ENCODE assay signal across 13 mouse cellular contexts in genomic region chr6:108401412-108401955, GRCm38 (mm10).
A peak's percentile ranks its signal among the peaks of the same experiment; 100 is the strongest.
DNase-seq lines count a peak whose midpoint lies in the region; ATAC-seq and TF ChIP-seq lines count a peak whose summit lies in the region.
"Had no signal": no experiment of that assay in that cellular context is flagged by ENCODE, and none has a peak within 500 bp of the region (broad histone marks: within the 10 kb centered on the region; RNA-seq: fewer than 3 reads in every experiment).

No protein-coding gene starts in this region.

- no peak overlapping the region for H3K4me3 ChIP-seq in heart, adult 2 months
- H3K4me3 ChIP-seq in lung, embryonic 14.5 days (ENCODE audit: low read depth, low read length): no peak overlapping the region
- H3K4me3 ChIP-seq in lung, adult 2 months (replicated peaks; ENCODE audit: extremely low read depth, low read depth, low read length): no peak overlapping the region
- H3K4me3 ChIP-seq in stomach, postnatal 0 days (ENCODE audit: low read depth, low read length): no peak overlapping the region
- H3K4me3 ChIP-seq: midbrain, embryonic 10.5 days; neural tube, embryonic 13.5 days had no signal

- WGBS in heart, adult 2 months: 83% methylated on average over 10 of the region's 10 CpGs
- 86% methylated on average over 10 of the region's 10 CpGs for WGBS in lung, embryonic 14.5 days
- 90% methylated on average over 10 of the region's 10 CpGs for WGBS in lung, adult 2 months
- 79% methylated on average over 10 of the region's 10 CpGs for WGBS in stomach, postnatal 0 days

- no peak for TF ChIP-seq POLR2A in heart, adult 2 months (IDR thresholded peaks at IDR 0.05; ENCODE audit: insufficient read depth, low read depth, low read length)
- no peak for TF ChIP-seq POLR2A in lung, adult 2 months (IDR thresholded peaks at IDR 0.05; ENCODE audit: borderline replicate concordance, extremely low read depth, low read depth, low read length)

- no peak for TF ChIP-seq EP300 in heart, adult 2 months (IDR thresholded peaks at IDR 0.05; ENCODE audit: insufficient read depth, low read depth, low read length)
- TF ChIP-seq EP300 in stomach, postnatal 0 days (optimal IDR thresholded peaks at IDR 0.05): no peak

- peaks cover 1% of the 10 kb centered on the region; the same call in 1 of the 2 replicates for H3K4me1 ChIP-seq in heart, adult 2 months (ENCODE audit: control insufficient read depth, insufficient read depth, low read length)
- H3K4me1 ChIP-seq in lung, embryonic 14.5 days (ENCODE audit: insufficient read depth): no peaks in the 10 kb centered on the region
- no peaks in the 10 kb centered on the region for H3K4me1 ChIP-seq in lung, adult 2 months (ENCODE audit: control insufficient read depth, insufficient read depth, low read length)
- H3K4me1 ChIP-seq in stomach, postnatal 0 days (replicated peaks; ENCODE audit: control insufficient read depth, insufficient read depth): no peaks in the 10 kb centered on the region
- H3K4me1 ChIP-seq: midbrain, embryonic 10.5 days; neural tube, embryonic 13.5 days had no signal

- intact Hi-C loops in heart, adult 2 months (cut with DNase I): no loop called here
- intact Hi-C loops in heart, postnatal 25 days (cut with DNase I): no loop called here

- peaks cover 2% of the 10 kb centered on the region for H3K36me3 ChIP-seq in heart, adult 2 months (ENCODE audit: control insufficient read depth, insufficient read depth, low read length)
- H3K36me3 ChIP-seq in lung, embryonic 14.5 days (ENCODE audit: insufficient read depth): peaks cover 48% of the 10 kb centered on the region
- peaks cover 10% of the 10 kb centered on the region for H3K36me3 ChIP-seq in stomach, postnatal 0 days (ENCODE audit: control insufficient read depth, insufficient read depth, low read length)

- DNase-seq in heart, adult 2 months: no peak
- no peak for DNase-seq in heart, postnatal 25 days (ENCODE audit: low spot score)
- peak; percentile 34 for DNase-seq in lung, embryonic 14.5 days
- DNase-seq in lung, adult 2 months: no peak
- DNase-seq in R1 (ENCODE audit: low read depth, low spot score): peak; percentile 6
- no peak for DNase-seq in stomach, postnatal 0 days (ENCODE audit: low spot score)
- DNase-seq: adrenal gland, adult 2 months; gastrocnemius, postnatal 14 days; kidney, postnatal 4 days; right cerebral cortex, adult 18-20 months had no signal

- no peak overlapping the region for H3K9ac ChIP-seq in heart, adult 2 months (ENCODE audit: low read depth, low read length)
- H3K9ac ChIP-seq in lung, embryonic 14.5 days: no peak overlapping the region
- no peak overlapping the region for H3K9ac ChIP-seq in stomach, postnatal 0 days (ENCODE audit: low read length)
- H3K9ac ChIP-seq: neural tube, embryonic 13.5 days had no signal

- H3K9me3 ChIP-seq in lung, embryonic 14.5 days (ENCODE audit: low read depth, low read length): no peaks in the 10 kb centered on the region
- H3K9me3 ChIP-seq in stomach, postnatal 0 days (ENCODE audit: control insufficient read depth, low read length): no peaks in the 10 kb centered on the region
- H3K9me3 ChIP-seq: midbrain, embryonic 10.5 days; neural tube, embryonic 13.5 days had no signal

- no peak overlapping the region for H3K27ac ChIP-seq in heart, adult 2 months
- H3K27ac ChIP-seq in lung, embryonic 14.5 days (ENCODE audit: low read depth): no peak overlapping the region
- no peak overlapping the region for H3K27ac ChIP-seq in stomach, postnatal 0 days (replicated peaks)
- H3K27ac ChIP-seq: midbrain, embryonic 10.5 days; neural tube, embryonic 13.5 days had no signal

- no peaks in the 10 kb centered on the region for H3K79me2 ChIP-seq in heart, adult 2 months (replicated peaks; ENCODE audit: control insufficient read depth, insufficient read depth, low read length)

- no peak overlapping the region for H3K4me2 ChIP-seq in lung, embryonic 14.5 days
- H3K4me2 ChIP-seq in stomach, postnatal 0 days (replicated peaks; ENCODE audit: low read depth): no peak overlapping the region
- H3K4me2 ChIP-seq: neural tube, embryonic 13.5 days had no signal

- ATAC-seq in lung, embryonic 14.5 days (ENCODE audit: insufficient read depth): no peak
- ATAC-seq in stomach, postnatal 0 days (ENCODE audit: low FRiP score, low TSS enrichment): no peak
- no peak for ATAC-seq in cerebellum, adult (ENCODE audit: insufficient number of reproducible peaks, low FRiP score, low TSS enrichment)

- H3K27me3 ChIP-seq in heart, adult 2 months (ENCODE audit: control insufficient read depth, insufficient read depth, low read length): no peaks in the 10 kb centered on the region
- no peaks in the 10 kb centered on the region for H3K27me3 ChIP-seq in lung, embryonic 14.5 days (ENCODE audit: insufficient read depth, low read length)
- no peaks in the 10 kb centered on the region for H3K27me3 ChIP-seq in stomach, postnatal 0 days (ENCODE audit: control insufficient read depth, insufficient read depth, low read length)
- H3K27me3 ChIP-seq: neural tube, embryonic 13.5 days had no signal

- peak; percentile 29 for TF ChIP-seq CTCF in heart, adult 2 months (IDR thresholded peaks at IDR 0.05)
- peak; percentile 39; the same call in 1 of the 2 replicates for TF ChIP-seq CTCF in lung, embryonic 14.5 days (IDR thresholded peaks at IDR 0.05; ENCODE audit: low read depth)
- no peak for TF ChIP-seq CTCF in lung, adult 2 months (IDR thresholded peaks at IDR 0.05; ENCODE audit: insufficient read depth, low read length)
- peak; percentile 70 for TF ChIP-seq CTCF in stomach, postnatal 0 days (IDR thresholded peaks at IDR 0.05; ENCODE audit: low read depth)

Comparison
In these comparisons a context has a peak if more than half of its experiments do, and no peak if none do; other contexts are left out.
1. DNase-seq: peak in lung, embryonic 14.5 days (single experiment) and R1 (single experiment); none in heart, adult 2 months (0 of 2), heart, postnatal 25 days (single experiment), lung, adult 2 months (single experiment) and stomach, postnatal 0 days (single experiment).